Mouse (Mus musculus) midbrain, embryonic 14.5 days (tissue): ENCODE measurements around the gene Tead2. TPM values are rescaled to one million over a fixed set of nuclear protein-coding genes. Genes with fewer than 3 reads are reported as not detected.
A peak's percentile ranks its signal among the peaks of the same experiment; 100 is the strongest.

Source experiments
- ATAC-seq: fragments of 200-750 bp; cut with Nextera tagmentation; 2 replicates; pipeline ENCODE4 v1.8.0; 2017; ENCODE audit warnings: moderate number of reproducible peaks, moderate library complexity; ENCODE audit not compliant: low FRiP score, low TSS enrichment
- DNase-seq: peaks from one replicate; pipeline ENCODE4 v3.0.0-alpha.2; 2015
- H3K27ac ChIP-seq: fragments of 300-500 bp; sonication (generic); replicated peaks from 2 replicates; pipeline ENCODE4 v1.5.1; 2014; ENCODE audit warnings: mild to moderate bottlenecking, low read depth, low read length, moderate library complexity
- H3K27me3 ChIP-seq: fragments of 300-500 bp; sonication (generic); 2 replicates; pipeline ENCODE4 v1.6.1; 2014; ENCODE audit warnings: low read length, control low read depth, mixed read lengths; ENCODE audit not compliant: control insufficient read depth, insufficient read depth
- H3K36me3 ChIP-seq: fragments of 300-500 bp; sonication (generic); 2 replicates; pipeline ENCODE4 v1.6.1; 2014; ENCODE audit warnings: low read length, control low read depth; ENCODE audit not compliant: control insufficient read depth, insufficient read depth
- H3K4me1 ChIP-seq: fragments of 300-500 bp; sonication (generic); 2 replicates; pipeline ENCODE4 v1.6.1; 2014; ENCODE audit warnings: mild to moderate bottlenecking, antibody characterized with exemption, low read length, control low read depth; ENCODE audit not compliant: control insufficient read depth, insufficient read depth
- H3K4me2 ChIP-seq: fragments of 300-500 bp; sonication (generic); 2 replicates; pipeline ENCODE4 v1.6.1; 2014; ENCODE audit warnings: mild to moderate bottlenecking, low read length, moderate library complexity
- H3K4me3 ChIP-seq: fragments of 300-500 bp; sonication (generic); replicated peaks from 2 replicates; pipeline ENCODE4 v1.5.1; 2014; ENCODE audit warnings: low read depth, low read length
- H3K9ac ChIP-seq: fragments of 300-500 bp; sonication (generic); replicated peaks from 2 replicates; pipeline ENCODE4 v1.6.1; 2014; ENCODE audit warnings: mild to moderate bottlenecking, low read length, moderate library complexity
- H3K9me3 ChIP-seq: fragments of 300-500 bp; sonication (generic); 2 replicates; pipeline ENCODE4 v1.6.1; 2016; ENCODE audit warnings: low read length, control low read depth, mixed read lengths; ENCODE audit not compliant: control insufficient read depth
- WGBS: fragments of 180-500 bp; shearing (Covaris S2); extraction: QIAGEN DNeasy Blood & Tissue Kit; methylation state at CpG from one replicate; pipeline ENCODE4 v1.1.7; 2014; 5-methylcytosine and 5-hydroxymethylcytosine counted together
- polyA plus RNA-seq: library from polyadenylated mRNA; unstranded; fragments of >200 nt; fragmentation: Nextera tagmentation; extraction: Ambion mirVana; gene quantifications from 2 replicates; pipeline ENCODE4 v1.2.1, GENCODE M21; 2014

Gene Tead2
- polyA plus RNA-seq, 1 experiment from 2014 or later, result 59.7 TPM

DNA sequence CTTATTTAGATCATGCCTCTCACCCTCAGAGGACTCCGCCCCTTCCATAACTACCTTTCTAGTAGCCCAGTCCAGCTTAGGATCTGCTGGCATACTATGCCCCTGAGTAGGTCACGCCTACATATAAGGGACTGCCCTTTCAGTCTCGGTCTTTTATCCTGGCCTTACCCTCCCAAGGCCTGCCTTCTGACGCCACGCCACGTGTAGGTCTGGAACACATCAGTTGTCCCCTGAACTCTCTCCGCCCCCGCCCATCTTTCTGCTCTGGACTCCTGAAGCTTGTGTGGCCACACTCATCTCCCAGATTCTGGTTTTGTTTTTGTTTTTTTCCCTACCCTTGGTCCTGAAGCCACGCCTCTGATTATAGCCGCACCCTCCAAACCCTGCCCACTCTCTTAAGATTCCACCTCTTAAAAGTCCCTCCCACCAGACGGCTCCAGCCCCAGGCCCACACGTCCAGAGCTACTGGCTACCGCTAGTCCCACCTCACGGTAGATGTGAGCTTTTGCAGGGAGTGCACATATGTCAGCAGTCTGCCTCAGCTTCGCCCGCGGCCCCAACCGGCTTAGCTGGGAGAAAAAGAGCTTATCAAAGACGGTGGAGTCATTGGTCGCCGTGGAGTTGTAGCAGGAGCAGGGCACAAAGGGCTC lies 19.5 kb downstream of the Tead2 start:
- Histone ChIP-seq H3K9me3 (no peaks in the 10 kb centered on the region), H3K36me3 (0 out of 2 replicates have a peak, but pooled peaks cover 5% of the 10 kb centered on the region), H3K4me3 (0 out of 2 replicates have a peak overlapping the region, but pooled peaks have one; percentile 5), H3K27ac (peak overlapping the region; percentile 75), H3K4me1 (peaks cover 14% of the 10 kb centered on the region; the same call in 1 of the 2 replicates), H3K9ac (0 out of 2 replicates have a peak overlapping the region, but pooled peaks have one; percentile 23), H3K4me2 (peak overlapping the region; percentile 36), H3K27me3 (peaks cover 3% of the 10 kb centered on the region; the same call in 1 of the 2 replicates)
- ATAC-seq (peak; percentile 78; the same call in 1 of the 2 replicates), DNase-seq (peak; percentile 73)
- WGBS, result 5% methylated on average over 21 of the region's 21 CpGs

DNA sequence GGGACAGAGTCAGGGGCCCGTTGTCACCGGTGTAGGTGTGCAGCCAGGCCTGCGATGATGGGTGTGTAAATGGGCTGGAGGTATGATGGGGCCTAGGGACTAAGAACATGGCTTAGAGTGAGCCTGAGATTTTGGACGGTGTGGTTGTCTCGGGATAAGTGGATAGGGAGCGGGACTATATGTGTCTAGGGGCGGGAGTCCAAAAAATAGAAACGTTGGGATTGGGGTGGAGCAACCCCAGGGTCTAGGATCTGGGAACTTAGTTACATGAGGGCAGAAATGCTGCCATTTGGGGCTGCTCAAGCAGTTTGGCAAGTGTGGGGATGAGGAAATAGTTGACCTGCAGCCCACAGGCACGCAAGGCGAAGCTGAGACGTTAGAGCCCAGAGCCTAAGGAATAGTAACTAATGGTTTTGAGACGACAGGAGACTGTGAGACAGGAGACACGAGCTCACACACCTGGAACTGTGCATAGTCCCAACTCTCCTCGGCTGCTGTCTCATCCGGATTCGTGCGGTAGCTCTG lies 20.2 kb downstream of the Tead2 start:
- peak overlapping the region; percentile 36 for H3K4me2 ChIP-seq
- H3K9me3 ChIP-seq, result no peaks in the 10 kb centered on the region
- 0 out of 2 replicates have a peak, but pooled peaks cover 5% of the 10 kb centered on the region for H3K36me3 ChIP-seq
- H3K4me3 ChIP-seq, result no peak overlapping the region
- H3K27ac ChIP-seq, result peak overlapping the region; percentile 75
- DNase-seq, result no peak
- H3K9ac ChIP-seq, result 0 out of 2 replicates have a peak overlapping the region, but pooled peaks have one; percentile 23
- peaks cover 3% of the 10 kb centered on the region; the same call in 1 of the 2 replicates for H3K27me3 ChIP-seq
- 26% methylated on average over 17 of the region's 17 CpGs for WGBS
- ATAC-seq, result no peak
- H3K4me1 ChIP-seq, result peaks cover 17% of the 10 kb centered on the region

DNA sequence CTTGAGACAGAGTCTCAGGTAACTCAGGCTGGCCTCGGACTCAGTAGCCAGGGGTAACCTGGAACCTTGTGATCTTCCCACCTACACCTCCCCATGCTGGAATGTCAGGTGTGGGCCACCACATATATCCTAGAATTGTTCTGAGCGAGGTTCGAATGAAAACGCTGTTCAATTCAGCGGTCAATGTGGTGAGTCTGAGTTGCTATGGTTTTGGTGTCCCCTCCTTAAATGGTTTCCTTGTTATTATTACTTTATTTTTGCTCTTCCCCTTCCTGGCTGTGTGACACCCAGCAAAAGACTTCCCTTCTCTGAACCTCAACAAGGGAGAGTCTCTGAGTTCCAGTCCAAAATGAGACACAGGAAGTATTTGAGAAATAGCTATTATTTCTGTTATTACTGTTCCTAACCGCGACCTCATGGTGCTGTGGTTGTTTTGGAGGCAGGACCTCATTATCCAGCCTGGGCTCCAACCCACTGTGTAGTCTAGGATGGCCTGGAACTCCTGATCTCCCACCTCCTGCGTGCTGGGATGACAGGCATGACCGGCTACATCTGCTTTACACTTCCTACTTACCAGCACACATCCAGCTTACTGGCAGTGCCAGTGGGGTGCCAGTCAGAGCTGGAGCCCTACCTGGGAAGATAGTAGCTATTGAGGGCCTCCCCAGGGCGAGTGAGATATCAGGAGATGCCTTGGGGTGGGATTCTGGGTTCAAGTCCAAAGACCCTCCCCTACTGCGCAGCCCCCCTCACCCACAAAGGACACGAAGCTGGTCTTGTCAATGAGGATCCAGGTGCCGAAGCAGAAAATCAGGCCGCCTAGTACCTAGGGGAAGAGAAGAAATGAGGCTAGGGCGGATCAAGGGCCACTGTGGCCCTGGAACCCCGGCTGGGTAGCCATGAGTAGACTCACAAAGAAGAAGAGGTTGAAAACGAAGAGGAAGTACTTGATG lies 22.5 kb downstream of the Tead2 start:
- Histone ChIP-seq H3K4me2 (no peak overlapping the region), H3K27ac (no peak overlapping the region), H3K9ac (no peak overlapping the region), H3K4me1 (peaks cover 20% of the 10 kb centered on the region), H3K4me3 (no peak overlapping the region), H3K27me3 (peaks cover 3% of the 10 kb centered on the region; the same call in 1 of the 2 replicates), H3K9me3 (no peaks in the 10 kb centered on the region), H3K36me3 (no peaks in the 10 kb centered on the region)
- ATAC-seq, result no peak
- WGBS, result 74% methylated on average over 17 of the region's 17 CpGs
- DNase-seq, result no peak

DNA sequence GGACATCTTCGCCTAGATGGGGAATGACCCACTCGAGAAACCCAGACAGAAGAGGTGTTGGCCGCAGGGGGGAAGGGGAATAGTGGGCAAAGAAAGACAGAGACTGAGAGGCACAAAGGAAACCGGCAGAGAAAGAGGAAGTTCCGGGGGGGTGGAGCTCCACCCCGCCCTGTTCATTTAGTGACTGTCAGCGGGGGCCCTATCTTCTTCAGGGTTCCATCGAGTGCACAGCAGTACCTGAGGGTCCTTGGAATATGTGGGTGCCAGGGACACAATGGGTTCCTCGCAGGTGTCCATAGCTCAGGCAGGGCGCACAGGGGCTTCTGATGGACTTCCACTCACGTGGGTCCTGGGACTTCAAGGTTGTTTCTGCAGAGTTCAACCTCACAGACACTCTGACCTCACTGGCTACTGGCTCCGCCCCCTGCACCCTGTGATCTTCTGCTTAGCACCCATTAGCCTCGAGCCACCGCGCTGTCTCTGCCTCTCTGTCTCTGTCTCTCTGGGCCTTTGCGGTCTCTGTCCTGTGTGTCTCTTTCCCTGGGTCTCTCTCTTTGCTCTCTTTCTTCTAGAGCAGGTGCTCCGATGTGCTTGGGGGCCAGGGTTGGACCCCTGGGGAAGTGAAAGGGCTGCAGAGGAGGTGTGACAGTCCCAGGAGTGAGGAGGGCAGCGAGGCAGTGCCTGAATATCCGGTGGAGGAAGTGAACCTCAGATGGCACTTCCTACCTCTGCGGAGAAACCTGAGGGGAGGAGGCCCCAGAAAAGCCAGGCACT lies 23.4 kb downstream of the Tead2 start, which contains the start of gene Cd37:
TSS of gene Cd37 (minus strand) at position 393 of the 774 bp plus-strand sequence.
- Histone ChIP-seq H3K4me2 (no peak within 1 kb of the TSS), H3K4me3 (no peak within 1 kb of the TSS), H3K36me3 (no peaks in the 10 kb centered on the region), H3K27me3 (peaks cover 3% of the 10 kb centered on the region; the same call in 1 of the 2 replicates), H3K4me1 (peaks cover 20% of the 10 kb centered on the region), H3K9me3 (no peaks in the 10 kb centered on the region), H3K27ac (no peak within 1 kb of the TSS), H3K9ac (no peak within 1 kb of the TSS)
- ATAC-seq (no peak), DNase-seq (no peak)
- WGBS, result 40% methylated on average over 20 of the region's 20 CpGs

DNA sequence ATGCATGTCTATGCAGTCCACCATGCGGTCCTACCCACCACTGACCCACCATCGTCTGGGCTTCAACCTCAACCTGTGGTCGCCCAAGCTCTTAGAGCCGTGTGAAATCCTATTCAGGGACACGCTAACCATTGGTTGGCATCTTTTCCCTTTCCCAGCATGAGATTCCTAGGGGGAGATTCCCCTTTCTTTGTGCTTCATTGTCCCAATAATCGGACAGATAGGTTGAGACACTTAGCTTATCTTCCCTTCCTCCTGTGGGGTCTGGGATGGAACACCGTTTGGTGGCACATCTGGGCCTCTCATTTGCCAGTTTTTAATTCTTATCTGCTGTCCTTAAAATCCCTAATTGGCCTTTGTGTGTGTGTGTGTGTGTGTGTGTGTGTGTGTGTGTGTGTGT lies 24.6 kb downstream of the Tead2 start:
- H3K9ac ChIP-seq, result no peak overlapping the region
- no peak overlapping the region for H3K4me3 ChIP-seq
- ATAC-seq (no peak), DNase-seq (no peak)
- no peak overlapping the region for H3K27ac ChIP-seq
- peaks cover 11% of the 10 kb centered on the region; the same call in 1 of the 2 replicates for H3K4me1 ChIP-seq
- WGBS, result 58% methylated on average over 7 of the region's 7 CpGs
- H3K27me3 ChIP-seq, result peaks cover 3% of the 10 kb centered on the region; the same call in 1 of the 2 replicates
- H3K36me3 ChIP-seq, result no peaks in the 10 kb centered on the region
- no peaks in the 10 kb centered on the region for H3K9me3 ChIP-seq
- H3K4me2 ChIP-seq, result peak overlapping the region; percentile 66

DNA sequence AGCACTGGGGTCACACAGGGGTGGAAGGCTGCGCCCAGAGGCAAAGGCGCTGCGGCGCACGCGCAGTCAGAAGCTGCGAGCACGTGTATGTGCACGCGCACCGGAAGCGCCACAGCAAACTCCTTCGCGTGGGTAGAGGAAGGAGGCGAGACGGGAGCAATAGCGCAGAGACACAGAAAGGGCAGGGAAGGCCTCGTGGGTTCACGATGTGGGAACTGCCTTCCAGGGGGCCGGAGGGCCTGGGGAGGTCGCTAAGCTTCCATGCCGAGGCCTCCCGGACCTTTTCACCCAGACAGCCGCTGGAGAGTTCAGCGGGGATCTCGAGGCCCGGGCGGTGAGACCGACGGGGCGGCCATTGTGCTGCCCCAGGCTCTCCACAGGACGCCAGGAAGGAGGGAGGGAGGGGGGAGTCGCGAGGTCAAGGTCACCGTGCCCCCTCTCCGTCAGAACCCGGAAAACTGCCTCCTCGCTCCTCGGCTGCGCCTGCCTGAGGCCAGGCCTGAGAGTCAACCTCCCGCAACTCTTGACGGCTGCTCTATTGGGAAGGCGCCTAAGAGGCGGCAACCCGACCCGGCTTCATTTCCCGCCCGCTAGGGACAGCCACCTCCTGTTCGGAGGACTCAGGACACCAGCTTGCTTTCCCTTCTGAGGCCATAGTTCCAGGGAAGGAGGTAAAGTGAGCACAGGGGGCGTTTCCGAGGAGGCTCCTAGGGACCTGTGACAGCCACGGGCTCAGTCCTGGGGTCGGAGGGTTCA lies 25.3 kb downstream of the Tead2 start, which contains the start of gene Slc6a16:
TSS of gene Slc6a16 (plus strand) at position 453 of the 756 bp plus-strand sequence.
- H3K9ac ChIP-seq, result no peak within 1 kb of the TSS; the same call in 1 of the 2 replicates
- peak within 1 kb of the TSS; percentile 37 for H3K4me3 ChIP-seq
- peak within 1 kb of the TSS; percentile 66 for H3K4me2 ChIP-seq
- peak; percentile 57; the same call in 1 of the 2 replicates for ATAC-seq
- WGBS, result 8% methylated on average over 53 of the region's 53 CpGs
- DNase-seq, result peak; percentile 86
- no peaks in the 10 kb centered on the region for H3K36me3 ChIP-seq
- H3K9me3 ChIP-seq, result no peaks in the 10 kb centered on the region
- H3K27ac ChIP-seq, result no peak within 1 kb of the TSS
- H3K27me3 ChIP-seq, result peaks cover 3% of the 10 kb centered on the region; the same call in 1 of the 2 replicates
- peaks cover 6% of the 10 kb centered on the region; the same call in 1 of the 2 replicates for H3K4me1 ChIP-seq

DNA sequence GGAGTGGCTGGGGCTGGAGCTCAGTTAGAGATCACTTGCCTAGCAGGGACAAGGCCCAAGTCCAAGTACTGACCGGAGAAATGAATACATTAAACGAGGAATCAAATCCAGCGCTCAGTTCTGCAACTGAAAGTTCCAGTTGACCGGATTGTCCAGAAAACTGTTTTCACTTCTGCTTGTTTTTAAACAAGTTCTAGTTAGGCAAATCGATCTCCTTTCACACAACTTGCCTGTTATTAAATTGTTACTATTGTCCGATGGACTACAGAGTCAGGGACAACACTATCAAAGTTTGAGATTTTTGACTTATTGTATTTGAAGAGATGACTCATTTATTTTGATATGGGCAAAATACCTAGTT lies 25.8 kb downstream of the Tead2 start:
- Histone ChIP-seq H3K36me3 (no peaks in the 10 kb centered on the region), H3K4me3 (no peak overlapping the region), H3K27ac (no peak overlapping the region), H3K27me3 (peaks cover 3% of the 10 kb centered on the region; the same call in 1 of the 2 replicates), H3K4me1 (peaks cover 6% of the 10 kb centered on the region; the same call in 1 of the 2 replicates), H3K4me2 (peak overlapping the region; percentile 66), H3K9ac (no peak overlapping the region), H3K9me3 (no peaks in the 10 kb centered on the region)
- 81% methylated on average over 6 of the region's 6 CpGs for WGBS
- ATAC-seq (no peak), DNase-seq (no peak)
